Mouse (Mus musculus): ENCODE data around the gene Rasip1.
A peak's percentile ranks its signal among the peaks of the same experiment; 100 is the strongest.

Rasip1 gene

DNA sequence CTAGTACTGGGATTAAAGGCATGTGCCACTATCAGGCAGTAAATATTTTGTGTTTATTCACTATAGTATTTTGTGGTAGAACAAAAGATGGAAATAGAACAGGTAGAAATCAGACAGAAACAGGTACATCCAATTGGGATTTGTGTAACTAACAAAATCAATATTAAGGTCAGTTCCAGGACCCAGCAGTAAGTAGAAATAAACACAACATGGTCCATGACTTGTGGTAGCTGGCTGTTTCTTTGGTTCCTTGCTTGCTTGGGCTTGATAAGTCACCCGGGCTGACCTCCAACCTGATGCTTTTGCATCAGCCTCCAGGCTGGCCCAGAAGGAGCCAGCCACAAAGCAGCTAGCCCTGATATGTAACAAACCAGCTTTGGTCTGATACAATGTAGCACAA, 17.8 kb upstream of the Rasip1 start:
- Histone ChIP-seq H3K27me3 (ENCODE audit: control insufficient read depth, insufficient read depth, low read length, poor library complexity, severe bottlenecking) (no peaks in the 10 kb centered on the region), H3K36me3 (ENCODE audit: control insufficient read depth, insufficient read depth, low read length, poor library complexity, severe bottlenecking) (no peaks in the 10 kb centered on the region)
- DNase-seq (ENCODE audit: low read depth, low spot score) = no peak

DNA sequence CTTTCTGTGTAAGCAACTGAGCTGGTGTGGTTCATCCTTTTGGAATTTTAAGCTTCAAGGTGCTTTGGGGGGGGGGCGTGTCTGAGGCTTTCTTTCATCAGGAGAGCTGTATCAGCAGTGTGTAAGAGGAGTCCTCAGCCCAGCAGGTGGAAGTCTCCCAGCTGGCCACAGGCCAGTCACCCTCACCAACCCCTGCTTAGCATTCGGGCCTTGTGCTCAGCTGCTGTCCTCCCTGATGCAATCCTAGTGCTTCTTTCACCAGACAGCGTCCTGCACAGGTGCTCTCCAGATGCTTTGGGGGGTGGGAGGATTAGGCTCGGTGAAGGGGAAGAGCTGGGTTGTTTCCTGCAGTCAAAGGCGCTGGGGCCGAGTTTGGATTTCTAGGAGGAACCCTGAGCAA, 11.0 kb upstream of the Rasip1 start:
- H3K36me3 ChIP-seq (ENCODE audit: control insufficient read depth, insufficient read depth, low read length, poor library complexity, severe bottlenecking) = no peaks in the 10 kb centered on the region
- no peak for DNase-seq (ENCODE audit: low read depth, low spot score)

DNA sequence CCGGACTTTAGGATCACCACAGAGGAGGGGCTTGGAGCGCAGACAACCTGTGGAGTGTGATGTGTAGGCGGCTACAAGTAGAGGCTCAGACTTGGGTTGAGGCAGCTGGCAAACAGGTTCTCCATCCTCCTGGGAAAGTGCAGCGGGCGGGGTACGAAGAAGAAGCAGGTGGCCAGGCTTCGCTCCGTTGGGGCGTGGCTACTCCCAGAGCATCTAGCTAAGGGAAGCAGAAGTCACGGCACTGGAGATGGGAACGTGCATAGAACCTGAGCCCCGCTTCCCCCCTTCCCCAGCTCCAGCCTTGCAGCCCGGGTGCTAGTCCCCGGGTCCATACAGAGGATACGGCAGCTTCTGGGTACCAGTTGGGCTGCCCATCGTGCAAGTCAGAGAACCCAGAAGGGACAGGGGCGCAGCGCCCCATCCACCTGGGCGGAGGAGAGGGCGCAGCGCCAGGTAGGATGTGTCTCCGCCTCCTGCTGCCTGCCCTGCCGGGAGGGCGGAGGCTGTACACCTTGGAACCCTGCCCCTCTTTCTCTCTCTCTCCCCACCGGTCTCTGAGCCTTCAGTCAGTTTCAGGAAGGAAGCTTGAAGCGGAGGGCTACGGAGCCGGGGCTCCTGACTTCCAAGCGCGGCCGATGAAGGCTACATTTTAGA, 10.1 kb upstream of the Rasip1 start, which contains the start of gene Fut1:
TSS of gene Fut1 (plus strand) at position 248 of the 654 bp plus-strand sequence.
- no peaks in the 10 kb centered on the region for H3K36me3 ChIP-seq (ENCODE audit: control insufficient read depth, insufficient read depth, low read length, poor library complexity, severe bottlenecking)

More for the DNA sequence above, 11.0 kb upstream of the Rasip1 start:
- no peaks in the 10 kb centered on the region for H3K27me3 ChIP-seq (ENCODE audit: control insufficient read depth, insufficient read depth, low read length, poor library complexity, severe bottlenecking)

DNA sequence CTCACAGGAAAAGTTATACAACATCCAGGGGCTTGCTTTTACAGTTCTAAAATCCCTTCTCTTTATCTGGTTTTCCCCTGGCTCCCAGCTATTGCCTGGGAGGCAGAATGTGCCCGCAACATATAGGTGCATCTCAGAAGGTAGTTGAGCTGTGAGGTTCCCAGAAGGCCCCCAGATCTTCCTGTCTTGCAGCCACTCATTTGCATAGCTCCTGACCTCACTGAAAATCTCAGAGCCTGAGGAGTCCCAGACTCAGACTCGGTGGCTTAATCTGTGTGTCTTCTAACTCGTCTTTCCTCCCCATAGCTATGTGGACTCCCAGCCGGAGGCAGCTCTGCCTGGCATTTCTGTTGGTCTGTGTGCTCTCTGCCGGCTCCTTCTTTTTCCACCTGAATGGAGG, 9.0 kb upstream of the Rasip1 start:
- no peak for DNase-seq (ENCODE audit: low read depth, low spot score)
- H3K27me3 ChIP-seq (ENCODE audit: control insufficient read depth, insufficient read depth, low read length, poor library complexity, severe bottlenecking) = no peaks in the 10 kb centered on the region
- no peaks in the 10 kb centered on the region for H3K36me3 ChIP-seq (ENCODE audit: control insufficient read depth, insufficient read depth, low read length, poor library complexity, severe bottlenecking)

More for the DNA sequence above, 10.1 kb upstream of the Rasip1 start, which contains the start of gene Fut1:
- no peak for DNase-seq (ENCODE audit: low read depth, low spot score)
- no peaks in the 10 kb centered on the region for H3K27me3 ChIP-seq (ENCODE audit: control insufficient read depth, insufficient read depth, low read length, poor library complexity, severe bottlenecking)

DNA sequence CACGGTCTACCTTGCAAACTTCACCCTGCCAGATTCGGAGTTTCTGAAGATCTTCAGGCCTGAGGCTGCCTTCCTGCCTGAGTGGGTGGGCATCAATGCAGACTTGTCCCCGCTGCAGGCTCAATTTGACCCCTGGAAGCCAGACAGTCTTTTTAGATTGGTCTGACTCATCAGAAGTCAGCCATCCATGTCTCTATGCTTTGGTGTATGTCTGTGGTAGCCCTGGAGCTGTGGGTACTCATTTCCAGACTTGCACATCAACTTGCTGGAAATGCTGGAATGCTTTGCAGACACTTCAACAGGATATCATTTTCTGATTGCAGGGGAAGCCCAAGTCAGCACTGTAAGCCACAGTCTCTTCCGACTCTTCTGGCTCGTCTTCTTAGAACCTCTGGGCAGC, 7.7 kb upstream of the Rasip1 start:
- DNase-seq (ENCODE audit: low read depth, low spot score) = no peak
- Histone ChIP-seq H3K27me3 (ENCODE audit: control insufficient read depth, insufficient read depth, low read length, poor library complexity, severe bottlenecking) (no peaks in the 10 kb centered on the region), H3K36me3 (ENCODE audit: control insufficient read depth, insufficient read depth, low read length, poor library complexity, severe bottlenecking) (no peaks in the 10 kb centered on the region)

DNA sequence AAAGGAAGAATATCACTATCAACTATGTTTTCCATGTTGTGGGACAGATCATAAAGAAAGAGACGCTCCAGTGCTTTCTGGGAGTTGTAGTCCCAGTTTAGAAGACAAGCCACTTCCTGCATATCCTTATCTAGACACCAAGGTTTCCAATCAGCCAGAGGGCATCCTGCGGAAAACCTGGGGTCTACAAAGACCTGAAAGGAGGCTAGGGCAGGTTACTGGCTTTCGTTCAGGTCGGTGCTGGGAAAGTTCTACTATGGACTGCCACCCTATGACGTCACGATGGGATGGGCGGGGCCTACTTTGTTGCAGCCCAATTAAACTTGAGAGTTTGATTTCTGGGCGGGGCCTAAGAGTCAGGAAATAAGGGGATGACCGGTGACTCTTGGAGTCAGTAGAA, 5.8 kb upstream of the Rasip1 start, which contains the start of gene Izumo1:
TSS of gene Izumo1 (plus strand) at position 369 of the 400 bp plus-strand sequence.
- Histone ChIP-seq H3K36me3 (ENCODE audit: control insufficient read depth, insufficient read depth, low read length, poor library complexity, severe bottlenecking) (no peaks in the 10 kb centered on the region), H3K27me3 (ENCODE audit: control insufficient read depth, insufficient read depth, low read length, poor library complexity, severe bottlenecking) (no peaks in the 10 kb centered on the region)
- no peak for DNase-seq (ENCODE audit: low read depth, low spot score)

DNA sequence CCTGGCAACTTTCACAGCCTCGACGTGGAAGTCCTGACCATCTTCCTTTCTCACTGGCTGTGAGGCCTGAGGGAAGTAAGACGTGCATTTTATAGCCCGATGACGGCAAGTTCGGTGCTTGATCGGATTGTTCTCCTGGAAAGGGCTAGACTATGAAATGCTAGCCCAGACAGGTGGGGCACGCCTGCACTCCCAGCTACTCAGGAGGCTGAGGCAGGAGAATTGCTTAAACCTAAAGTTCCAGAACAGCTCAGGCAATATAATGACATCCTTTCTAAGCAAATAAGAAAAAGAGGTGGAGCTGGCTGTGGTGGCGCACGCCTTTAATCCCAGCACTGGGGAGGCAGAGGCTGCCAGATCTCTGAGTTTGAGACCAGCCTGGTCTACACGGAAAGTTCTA, 3.8 kb upstream of the Rasip1 start:
- Histone ChIP-seq H3K27me3 (ENCODE audit: control insufficient read depth, insufficient read depth, low read length, poor library complexity, severe bottlenecking) (no peaks in the 10 kb centered on the region), H3K36me3 (ENCODE audit: control insufficient read depth, insufficient read depth, low read length, poor library complexity, severe bottlenecking) (no peaks in the 10 kb centered on the region)
- no peak for DNase-seq (ENCODE audit: low read depth, low spot score)

DNA sequence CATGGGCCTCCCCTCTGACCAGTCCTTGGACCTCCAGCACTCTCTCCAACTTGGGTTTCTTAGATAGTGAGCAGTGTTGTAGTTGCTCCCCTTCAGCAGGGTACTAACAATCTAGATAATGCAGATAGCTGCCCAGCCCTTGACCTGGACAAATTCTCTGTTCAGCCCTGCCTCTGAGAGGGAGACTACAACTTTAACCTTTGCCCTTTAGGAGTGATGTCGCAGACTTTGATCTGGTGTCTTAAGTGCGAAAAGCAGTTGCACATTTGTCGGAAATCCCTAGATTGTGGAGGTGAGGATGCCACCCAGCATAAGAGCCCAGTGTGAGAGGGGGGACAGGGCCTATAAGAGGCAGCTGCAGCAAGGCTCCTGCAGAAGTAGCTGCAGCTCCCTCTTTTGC, 2.6 kb upstream of the Rasip1 start:
- no peaks in the 10 kb centered on the region for H3K36me3 ChIP-seq (ENCODE audit: control insufficient read depth, insufficient read depth, low read length, poor library complexity, severe bottlenecking)
- no peak for DNase-seq (ENCODE audit: low read depth, low spot score)
- no peaks in the 10 kb centered on the region for H3K27me3 ChIP-seq (ENCODE audit: control insufficient read depth, insufficient read depth, low read length, poor library complexity, severe bottlenecking)

DNA sequence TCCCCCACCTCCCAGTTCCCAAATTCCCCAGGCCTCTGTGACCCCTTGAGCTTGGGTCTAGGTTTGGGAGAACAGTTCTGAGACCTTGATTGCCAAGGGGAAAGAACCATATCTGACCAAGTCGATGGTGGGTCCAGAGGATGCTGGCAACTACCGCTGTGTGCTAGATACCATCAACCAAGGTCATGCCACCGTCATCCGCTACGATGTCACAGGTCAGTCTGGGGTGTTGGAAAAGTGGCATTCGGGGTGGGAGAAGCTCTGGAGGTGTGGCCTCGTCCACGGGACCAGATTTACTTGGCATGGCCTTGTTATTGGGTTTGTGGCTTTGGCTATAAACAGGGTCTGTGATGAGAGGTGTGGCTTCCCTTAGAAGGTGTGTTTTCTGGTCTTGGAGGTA, 1.8 kb upstream of the Rasip1 start:
- Histone ChIP-seq H3K36me3 (ENCODE audit: control insufficient read depth, insufficient read depth, low read length, poor library complexity, severe bottlenecking) (no peaks in the 10 kb centered on the region), H3K27me3 (ENCODE audit: control insufficient read depth, insufficient read depth, low read length, poor library complexity, severe bottlenecking) (no peaks in the 10 kb centered on the region)
- DNase-seq (ENCODE audit: low read depth, low spot score) = no peak

DNA sequence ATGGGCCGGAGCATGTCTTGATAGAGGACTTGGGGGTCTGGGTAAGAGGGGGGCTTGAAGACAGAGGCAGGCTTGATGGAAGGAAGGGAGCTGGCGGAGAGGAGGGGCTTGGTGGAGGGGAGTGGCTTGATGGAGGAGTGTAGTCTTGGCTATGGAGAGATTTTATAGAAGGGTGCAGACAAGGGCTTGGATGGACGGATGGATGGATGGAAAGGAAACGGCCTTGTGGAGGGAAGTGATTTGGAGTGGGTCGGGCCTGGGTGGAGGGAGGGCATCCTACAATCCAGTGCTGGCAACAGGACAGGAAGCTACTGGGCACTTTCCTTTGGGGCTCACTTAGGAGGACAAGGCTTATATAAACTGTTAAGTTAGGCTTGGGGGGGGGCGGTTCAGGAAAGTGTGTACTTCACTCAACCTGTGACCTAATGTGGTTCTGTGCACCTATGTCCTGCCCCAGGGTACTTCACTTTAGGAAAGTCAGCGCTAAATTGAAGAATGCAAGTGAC, 664 bp upstream of the Rasip1 start:
- DNase-seq (ENCODE audit: low read depth, low spot score) = no peak
- Histone ChIP-seq H3K27me3 (ENCODE audit: control insufficient read depth, insufficient read depth, low read length, poor library complexity, severe bottlenecking) (no peaks in the 10 kb centered on the region), H3K36me3 (ENCODE audit: control insufficient read depth, insufficient read depth, low read length, poor library complexity, severe bottlenecking) (no peaks in the 10 kb centered on the region)

DNA sequence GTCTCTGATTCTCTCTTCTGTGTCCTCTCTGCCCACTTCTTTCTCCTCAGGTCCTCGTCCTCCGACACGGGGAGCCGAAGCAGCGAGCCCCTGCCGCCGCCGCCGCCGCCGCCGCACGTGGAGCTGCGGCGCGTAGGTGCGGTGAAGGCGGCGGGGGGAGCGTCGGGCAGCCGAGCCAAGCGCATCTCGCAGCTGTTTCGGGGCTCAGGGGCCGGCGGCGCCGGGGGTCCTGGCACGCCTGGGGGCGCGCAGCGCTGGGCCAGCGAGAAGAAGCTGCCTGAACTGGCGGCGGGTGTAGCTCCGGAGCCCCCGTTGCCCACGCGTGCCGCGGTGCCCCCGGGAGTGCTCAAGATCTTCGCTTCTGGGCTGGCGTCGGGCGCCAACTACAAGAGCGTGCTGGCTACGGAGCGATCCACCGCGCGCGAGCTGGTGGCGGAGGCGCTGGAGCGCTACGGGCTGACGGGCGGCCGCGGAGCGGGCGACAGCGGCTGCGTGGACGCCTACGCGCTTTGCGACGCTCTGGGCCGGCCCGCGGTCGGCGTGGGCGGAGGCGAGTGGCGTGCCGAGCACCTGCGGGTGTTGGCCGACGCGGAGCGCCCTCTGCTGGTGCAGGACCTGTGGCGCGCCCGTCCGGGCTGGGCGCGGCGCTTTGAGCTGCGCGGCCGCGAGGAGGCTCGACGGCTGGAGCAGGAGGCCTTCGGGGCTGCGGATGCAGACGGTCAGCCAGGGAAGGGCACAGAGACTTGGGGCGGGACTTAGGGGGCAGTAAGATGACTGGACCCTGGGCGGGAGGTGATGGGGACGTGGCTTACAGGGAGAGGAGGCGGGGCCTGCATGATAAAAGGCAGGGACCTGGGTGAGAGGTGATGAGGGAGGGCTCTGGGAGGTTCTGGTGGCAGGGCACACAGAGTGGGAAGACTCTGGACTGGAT, 1.3 kb downstream of the Rasip1 start:
- peak; percentile 97 for DNase-seq (ENCODE audit: low read depth, low spot score)
- Histone ChIP-seq H3K27me3 (ENCODE audit: control insufficient read depth, insufficient read depth, low read length, poor library complexity, severe bottlenecking) (no peaks in the 10 kb centered on the region), H3K36me3 (ENCODE audit: control insufficient read depth, insufficient read depth, low read length, poor library complexity, severe bottlenecking) (no peaks in the 10 kb centered on the region)

DNA sequence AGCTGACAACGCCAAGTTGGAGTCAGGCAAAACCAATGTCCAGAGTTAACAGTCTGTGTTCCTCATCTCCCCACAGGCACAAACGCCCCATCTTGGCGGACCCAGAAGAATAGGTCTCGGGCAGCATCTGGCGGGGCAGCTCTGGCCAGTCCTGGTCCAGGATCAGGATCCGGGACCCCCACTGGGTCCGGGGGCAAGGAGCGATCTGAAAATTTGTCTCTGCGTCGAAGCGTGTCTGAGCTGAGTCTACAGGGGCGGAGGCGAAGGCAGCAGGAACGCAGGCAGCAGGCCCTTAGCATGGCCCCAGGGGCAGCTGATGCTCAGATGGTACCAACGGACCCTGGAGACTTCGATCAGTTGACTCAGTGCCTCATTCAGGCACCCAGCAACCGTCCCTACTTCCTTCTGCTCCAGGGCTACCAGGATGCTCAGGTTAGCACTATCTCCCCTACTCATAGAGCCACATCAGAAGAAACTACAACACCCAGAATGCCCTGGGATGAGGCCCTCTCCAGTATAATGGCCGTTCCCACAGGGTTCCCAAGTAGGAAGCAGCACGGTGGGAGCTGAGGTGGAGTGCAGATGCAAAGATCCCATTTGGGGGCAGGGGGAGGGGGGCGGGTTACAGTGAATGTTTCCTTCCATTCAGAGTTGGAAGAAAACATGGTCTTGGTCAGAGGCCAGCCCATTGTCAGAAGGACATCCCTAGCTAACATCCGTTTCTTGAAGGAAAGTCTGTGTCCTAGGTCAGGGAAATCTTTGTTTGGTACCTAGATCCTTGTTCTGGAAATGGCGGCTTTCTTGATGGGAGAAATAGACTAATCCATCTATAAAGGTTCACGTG, 3.0 kb downstream of the Rasip1 start:
- Histone ChIP-seq H3K36me3 (ENCODE audit: control insufficient read depth, insufficient read depth, low read length, poor library complexity, severe bottlenecking) (no peaks in the 10 kb centered on the region), H3K27me3 (ENCODE audit: control insufficient read depth, insufficient read depth, low read length, poor library complexity, severe bottlenecking) (no peaks in the 10 kb centered on the region)
- no peak for DNase-seq (ENCODE audit: low read depth, low spot score)

DNA sequence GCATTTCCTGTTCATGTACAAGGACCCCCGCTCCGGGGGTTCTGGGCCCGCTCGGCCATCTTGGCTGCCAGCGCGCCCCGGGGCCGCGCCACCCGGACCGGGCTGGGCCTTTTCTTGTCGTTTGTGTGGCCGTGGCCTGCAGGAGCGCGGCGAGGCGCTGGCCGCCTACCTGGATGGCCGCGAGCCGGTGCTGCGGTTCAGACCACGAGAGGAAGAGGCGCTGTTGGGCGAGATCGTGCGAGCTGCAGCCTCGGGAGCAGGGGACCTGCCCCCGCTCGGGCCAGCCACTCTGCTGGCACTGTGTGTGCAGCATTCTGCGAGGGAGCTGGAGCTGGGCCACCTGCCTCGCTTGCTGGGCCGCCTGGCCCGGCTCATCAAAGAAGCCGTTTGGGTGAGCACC, 5.2 kb downstream of the Rasip1 start:
- DNase-seq (ENCODE audit: low read depth, low spot score) = no peak
- no peaks in the 10 kb centered on the region for H3K36me3 ChIP-seq (ENCODE audit: control insufficient read depth, insufficient read depth, low read length, poor library complexity, severe bottlenecking)
- H3K27me3 ChIP-seq (ENCODE audit: control insufficient read depth, insufficient read depth, low read length, poor library complexity, severe bottlenecking) = no peaks in the 10 kb centered on the region

DNA sequence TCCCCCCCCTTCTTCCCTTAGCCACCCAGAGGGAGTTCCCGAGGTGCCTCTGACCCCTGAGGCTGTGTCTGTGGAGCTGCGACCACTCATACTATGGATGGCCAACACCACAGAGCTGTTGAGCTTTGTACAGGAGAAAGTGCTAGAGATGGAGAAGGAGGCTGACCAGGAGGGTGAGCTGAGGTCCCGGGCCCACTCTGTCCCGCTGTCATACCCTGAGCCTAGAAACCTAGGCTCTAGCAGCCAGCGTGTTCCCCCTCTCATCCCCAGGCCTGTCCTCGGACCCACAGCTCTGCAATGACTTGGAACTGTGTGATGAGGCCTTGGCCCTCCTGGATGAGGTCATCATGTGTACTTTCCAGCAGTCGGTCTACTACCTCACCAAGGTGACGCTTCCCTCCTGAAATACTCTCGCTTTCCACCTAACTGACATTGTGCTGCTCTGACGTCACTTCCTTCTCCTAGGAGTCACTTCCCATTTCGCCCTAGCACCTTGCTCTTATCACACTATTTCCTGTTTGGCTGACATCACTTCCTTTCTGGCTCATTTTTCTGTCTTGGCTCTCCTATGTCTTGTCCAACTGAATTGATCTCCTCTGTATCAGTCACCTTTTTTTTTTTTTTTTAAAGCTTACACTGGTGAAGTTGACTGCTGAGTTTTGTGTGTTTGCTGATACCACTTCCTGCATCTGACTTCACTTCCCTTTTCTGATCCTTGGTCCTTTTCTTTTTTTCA, 7.8 kb downstream of the Rasip1 start:
- DNase-seq (ENCODE audit: low read depth, low spot score) = peak; percentile 87
- no peaks in the 10 kb centered on the region for H3K27me3 ChIP-seq (ENCODE audit: control insufficient read depth, insufficient read depth, low read length, poor library complexity, severe bottlenecking)
- H3K36me3 ChIP-seq (ENCODE audit: control insufficient read depth, insufficient read depth, low read length, poor library complexity, severe bottlenecking) = no peaks in the 10 kb centered on the region

Measured in splenic B cell, adult 2 months (primary cell).